Comparison of ENCODE assay signal across 21 mouse cellular contexts in the genomic region with DNA sequence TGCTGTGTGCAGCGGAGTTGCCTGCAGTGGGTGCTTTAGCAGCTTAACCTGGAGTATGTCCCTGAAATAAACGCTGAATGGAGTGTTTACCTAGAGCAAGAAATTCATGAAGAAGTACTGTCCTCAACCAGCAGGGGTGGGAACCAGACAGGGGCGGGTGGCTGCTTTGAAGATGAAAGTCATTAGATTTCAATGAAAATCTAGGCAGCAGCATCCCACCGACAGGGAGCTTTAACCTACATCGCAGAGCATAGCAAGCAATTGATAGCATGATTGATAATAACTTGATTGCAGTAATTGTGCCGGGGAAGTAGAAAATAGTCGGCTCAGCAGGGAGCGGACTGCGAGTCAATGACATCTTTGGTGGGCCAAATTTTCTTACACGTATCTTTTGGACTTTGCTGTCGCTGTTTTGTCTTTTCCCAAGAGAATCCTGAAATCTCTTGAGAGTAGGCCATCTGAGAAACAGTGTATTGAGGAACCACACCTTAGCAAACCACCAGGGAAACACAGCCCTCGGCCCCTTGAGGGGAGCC.
DNase-seq lines count a peak whose midpoint lies in the region; ATAC-seq and TF ChIP-seq lines count a peak whose summit lies in the region.
"Had no signal": no experiment of that assay in that cellular context is flagged by ENCODE, and none has a peak within 500 bp of the region (broad histone marks: within the 10 kb centered on the region; RNA-seq: fewer than 3 reads in every experiment).

No protein-coding gene starts in this region.

- no peak for ATAC-seq in forebrain, embryonic 14.5 days
- ATAC-seq in forebrain, embryonic 11.5 days (replicated peaks; ENCODE audit: low FRiP score) = no peak
- no peak for ATAC-seq in lung, embryonic 14.5 days (ENCODE audit: insufficient read depth)
- no peak for ATAC-seq in stomach, postnatal 0 days (ENCODE audit: low FRiP score, low TSS enrichment)
- ATAC-seq: CD4-positive, CD25-positive, alpha-beta regulatory T cell, adult 4 months; intestine, postnatal 0 days had no signal

- no peak overlapping the region for H3K4me2 ChIP-seq in forebrain, embryonic 14.5 days (ENCODE audit: low read length)
- no peak overlapping the region for H3K4me2 ChIP-seq in forebrain, embryonic 11.5 days (ENCODE audit: low read depth, low read length, severe bottlenecking)
- no peak overlapping the region for H3K4me2 ChIP-seq in lung, embryonic 14.5 days
- H3K4me2 ChIP-seq in stomach, postnatal 0 days (replicated peaks; ENCODE audit: low read depth) = no peak overlapping the region
- H3K4me2 ChIP-seq: embryonic facial prominence, embryonic 12.5 days; kidney, embryonic 15.5 days; limb, embryonic 15.5 days; neural tube, embryonic 15.5 days had no signal

- H3K36me3 ChIP-seq in forebrain, embryonic 14.5 days (ENCODE audit: control insufficient read depth, insufficient read depth, low read length) = no peaks in the 10 kb centered on the region
- no peaks in the 10 kb centered on the region for H3K36me3 ChIP-seq in forebrain, embryonic 11.5 days (ENCODE audit: control insufficient read depth, insufficient read depth, low read length)
- H3K36me3 ChIP-seq in lung, embryonic 14.5 days (ENCODE audit: insufficient read depth) = no peaks in the 10 kb centered on the region
- H3K36me3 ChIP-seq in stomach, postnatal 0 days (ENCODE audit: control insufficient read depth, insufficient read depth, low read length) = no peaks in the 10 kb centered on the region
- H3K36me3 ChIP-seq: embryonic facial prominence, embryonic 12.5 days; kidney, embryonic 15.5 days; limb, embryonic 15.5 days; neural tube, embryonic 15.5 days had no signal

- no peaks in the 10 kb centered on the region for H3K4me1 ChIP-seq in forebrain, embryonic 14.5 days (ENCODE audit: control insufficient read depth, insufficient read depth, low read length)
- no peaks in the 10 kb centered on the region for H3K4me1 ChIP-seq in forebrain, embryonic 11.5 days (replicated peaks; ENCODE audit: control insufficient read depth, insufficient read depth, low read length)
- H3K4me1 ChIP-seq in lung, embryonic 14.5 days (ENCODE audit: insufficient read depth) = no peaks in the 10 kb centered on the region
- no peaks in the 10 kb centered on the region for H3K4me1 ChIP-seq in lung, adult 2 months (ENCODE audit: control insufficient read depth, insufficient read depth, low read length)
- H3K4me1 ChIP-seq in stomach, postnatal 0 days (replicated peaks; ENCODE audit: control insufficient read depth, insufficient read depth) = no peaks in the 10 kb centered on the region
- H3K4me1 ChIP-seq: kidney, embryonic 15.5 days had no signal

- H3K27me3 ChIP-seq in forebrain, embryonic 14.5 days (replicated peaks; ENCODE audit: control insufficient read depth, insufficient read depth, low read length) = no peaks in the 10 kb centered on the region
- no peaks in the 10 kb centered on the region for H3K27me3 ChIP-seq in forebrain, embryonic 11.5 days (ENCODE audit: control insufficient read depth, insufficient read depth, low read length)
- H3K27me3 ChIP-seq in lung, embryonic 14.5 days (ENCODE audit: insufficient read depth, low read length) = no peaks in the 10 kb centered on the region
- H3K27me3 ChIP-seq in stomach, postnatal 0 days (ENCODE audit: control insufficient read depth, insufficient read depth, low read length) = no peaks in the 10 kb centered on the region
- H3K27me3 ChIP-seq: kidney, embryonic 15.5 days; limb, embryonic 15.5 days had no signal

- no peak overlapping the region for H3K9ac ChIP-seq in forebrain, embryonic 14.5 days (ENCODE audit: low read length)
- H3K9ac ChIP-seq in forebrain, embryonic 11.5 days (ENCODE audit: low read length) = no peak overlapping the region
- H3K9ac ChIP-seq in lung, embryonic 14.5 days = no peak overlapping the region
- H3K9ac ChIP-seq in stomach, postnatal 0 days (ENCODE audit: low read length) = no peak overlapping the region
- H3K9ac ChIP-seq: embryonic facial prominence, embryonic 12.5 days; kidney, embryonic 15.5 days; limb, embryonic 15.5 days; liver, embryonic 14.5 days; neural tube, embryonic 15.5 days had no signal

- no peak for TF ChIP-seq EP300 in stomach, postnatal 0 days (optimal IDR thresholded peaks at IDR 0.05)

- peak; percentile 29 for TF ChIP-seq CTCF in lung, embryonic 14.5 days (IDR thresholded peaks at IDR 0.05; ENCODE audit: low read depth)
- TF ChIP-seq CTCF in lung, adult 2 months (IDR thresholded peaks at IDR 0.05; ENCODE audit: insufficient read depth, low read length) = no peak
- TF ChIP-seq CTCF in stomach, postnatal 0 days (IDR thresholded peaks at IDR 0.05; ENCODE audit: low read depth) = peak; percentile 16; the same call in 1 of the 2 replicates

- WGBS in forebrain, embryonic 14.5 days = 62% methylated on average over 12 of the region's 12 CpGs
- 69% methylated on average over 12 of the region's 12 CpGs for WGBS in forebrain, embryonic 11.5 days
- WGBS in lung, embryonic 14.5 days = 50% methylated on average over 12 of the region's 12 CpGs
- WGBS in lung, adult 2 months = 56% methylated on average over 12 of the region's 12 CpGs
- 53% methylated on average over 12 of the region's 12 CpGs for WGBS in stomach, postnatal 0 days

- no peak overlapping the region for H3K27ac ChIP-seq in forebrain, embryonic 14.5 days (ENCODE audit: low read depth, low read length)
- H3K27ac ChIP-seq in forebrain, embryonic 11.5 days (ENCODE audit: low read depth, low read length) = no peak overlapping the region
- no peak overlapping the region for H3K27ac ChIP-seq in lung, embryonic 14.5 days (ENCODE audit: low read depth)
- H3K27ac ChIP-seq in stomach, postnatal 0 days (replicated peaks) = no peak overlapping the region
- H3K27ac ChIP-seq: embryonic facial prominence, embryonic 12.5 days; kidney, embryonic 15.5 days; left cerebral cortex, adult 2 months; limb, embryonic 15.5 days; liver, embryonic 14.5 days; neural tube, embryonic 15.5 days had no signal

- no peak overlapping the region for H3K4me3 ChIP-seq in forebrain, embryonic 14.5 days (ENCODE audit: low read depth, low read length)
- no peak overlapping the region for H3K4me3 ChIP-seq in forebrain, embryonic 11.5 days (ENCODE audit: low read depth, low read length)
- no peak overlapping the region for H3K4me3 ChIP-seq in lung, embryonic 14.5 days (ENCODE audit: low read depth, low read length)
- H3K4me3 ChIP-seq in lung, adult 2 months (replicated peaks; ENCODE audit: extremely low read depth, low read depth, low read length) = no peak overlapping the region
- no peak overlapping the region for H3K4me3 ChIP-seq in stomach, postnatal 0 days (ENCODE audit: low read depth, low read length)
- H3K4me3 ChIP-seq: embryonic facial prominence, embryonic 12.5 days; erythroblast, embryonic 14.5 days; kidney, embryonic 15.5 days; left cerebral cortex, adult 2 months; limb, embryonic 15.5 days; neural tube, embryonic 15.5 days had no signal

- DNase-seq in forebrain, embryonic 14.5 days (ENCODE audit: low spot score) = peak; percentile 9
- no peak for DNase-seq in forebrain, embryonic 11.5 days (ENCODE audit: low spot score)
- no peak for DNase-seq in lung, embryonic 14.5 days
- no peak for DNase-seq in lung, adult 2 months
- peak; percentile 29 for DNase-seq in WW6 (ENCODE audit: low read depth, low spot score)
- no peak for DNase-seq in stomach, postnatal 0 days (ENCODE audit: low spot score)
- DNase-seq in adrenal gland, adult (ENCODE audit: inconsistent age in 2 of 2, low spot score in 1 of 2) = no peak
- DNase-seq: adrenal gland, postnatal 25 days; cerebellum, adult 9-11 months; heart, postnatal 4 days; layer of hippocampus, adult 9-11 months; lung, postnatal 4 days had no signal

- H3K9me3 ChIP-seq in forebrain, embryonic 14.5 days (replicated peaks; ENCODE audit: control insufficient read depth, low read length) = no peaks in the 10 kb centered on the region
- H3K9me3 ChIP-seq in forebrain, embryonic 11.5 days (ENCODE audit: control insufficient read depth, low read length) = no peaks in the 10 kb centered on the region
- H3K9me3 ChIP-seq in lung, embryonic 14.5 days (ENCODE audit: low read depth, low read length) = no peaks in the 10 kb centered on the region
- H3K9me3 ChIP-seq in stomach, postnatal 0 days (ENCODE audit: control insufficient read depth, low read length) = no peaks in the 10 kb centered on the region
- H3K9me3 ChIP-seq: kidney, embryonic 15.5 days; limb, embryonic 15.5 days; neural tube, embryonic 15.5 days had no signal

- no peak for TF ChIP-seq POLR2A in lung, adult 2 months (IDR thresholded peaks at IDR 0.05; ENCODE audit: borderline replicate concordance, extremely low read depth, low read depth, low read length)

Comparison
In these comparisons a context has a peak if more than half of its experiments do, and no peak if none do; other contexts are left out.
1. DNase-seq: peak in forebrain, embryonic 14.5 days (single experiment) and WW6 (single experiment); none in forebrain, embryonic 11.5 days (single experiment), lung, embryonic 14.5 days (single experiment), lung, adult 2 months (single experiment), stomach, postnatal 0 days (single experiment) and adrenal gland, adult (0 of 2).